18 mouse cellular contexts compared by ENCODE assay signal in genomic region chr4:132774905-132775304, GRCm38 (mm10).
"Had no signal": no experiment of that assay in that cellular context is flagged by ENCODE, and none has a peak within 500 bp of the region (broad histone marks: within the 10 kb centered on the region; RNA-seq: fewer than 3 reads in every experiment).

No protein-coding gene starts in this region.

- ATAC-seq: hindbrain, postnatal 0 days; inflammation-experienced regulatory T-cells, adult 6 months; intestine, embryonic 15.5 days; intestine, postnatal 0 days had no signal

- DNase-seq: gastrocnemius, adult 2 months; gastrocnemius, postnatal 10 days; gastrocnemius, postnatal 25 days; heart, adult 18-20 months; heart, postnatal 10 days; heart, postnatal 36 days; kidney, adult 2 months; kidney, adult 9 months; kidney, postnatal 14 days; kidney, postnatal 36 days; layer of hippocampus, adult 9-11 months; layer of hippocampus, postnatal 36 days; left cerebral cortex, postnatal 4 days; liver, embryonic 13.5 days had no signal
